Mouse (Mus musculus) heart, embryonic 16.5 days (tissue): ENCODE measurements around the gene Hnrnpm. TPM values are rescaled to one million over a fixed set of nuclear protein-coding genes. Genes with fewer than 3 reads are reported as not detected.

ENCODE experiments used
- ATAC-seq: fragments of 200-750 bp; cut with Nextera tagmentation; replicated peaks from 2 replicates; pipeline ENCODE4 v1.8.0; 2017; ENCODE audit warnings: moderate number of reproducible peaks; ENCODE audit not compliant: insufficient read depth, low FRiP score; ENCODE audit errors: extremely low read depth
- H3K27ac ChIP-seq: fragments of 300-500 bp; sonication (generic); 2 replicates; pipeline ENCODE4 v1.5.1; 2014; ENCODE audit warnings: mild to moderate bottlenecking, low read length, control low read depth, moderate library complexity
- H3K27me3 ChIP-seq: fragments of 300-500 bp; sonication (generic); 2 replicates; pipeline ENCODE4 v1.6.1; 2014; ENCODE audit warnings: low read length, mixed read lengths; ENCODE audit not compliant: control insufficient read depth, insufficient read depth
- H3K36me3 ChIP-seq: fragments of 300-500 bp; sonication (generic); 2 replicates; pipeline ENCODE4 v1.6.1; 2014; ENCODE audit not compliant: control insufficient read depth, insufficient read depth
- H3K4me1 ChIP-seq: fragments of 300-500 bp; sonication (generic); 2 replicates; pipeline ENCODE4 v1.6.1; 2014; ENCODE audit warnings: low read length, mixed read lengths; ENCODE audit not compliant: control insufficient read depth, insufficient read depth
- H3K4me2 ChIP-seq: fragments of 300-500 bp; sonication (generic); 2 replicates; pipeline ENCODE4 v1.6.1; 2014; ENCODE audit warnings: low read depth, mild to moderate bottlenecking, control low read depth, low read length
- H3K4me3 ChIP-seq: fragments of 300-500 bp; sonication (generic); 2 replicates; pipeline ENCODE4 v1.5.1; 2014; ENCODE audit warnings: mild to moderate bottlenecking, control low read depth, low read length
- H3K9ac ChIP-seq: fragments of 300-500 bp; sonication (generic); 2 replicates; pipeline ENCODE4 v1.6.1; 2014; ENCODE audit warnings: low read length, control low read depth
- H3K9me3 ChIP-seq: fragments of 300-500 bp; sonication (generic); replicated peaks from 2 replicates; pipeline ENCODE4 v1.6.1; 2016; ENCODE audit warnings: low read length; ENCODE audit not compliant: control insufficient read depth
- WGBS: fragments of 180-500 bp; shearing (Covaris S2); extraction: QIAGEN DNeasy Blood & Tissue Kit; methylation state at CpG from one replicate; pipeline ENCODE4 v1.1.7; 2014; 5-methylcytosine and 5-hydroxymethylcytosine counted together
- polyA plus RNA-seq: library from polyadenylated mRNA; unstranded; fragments of >200 nt; fragmentation: Nextera tagmentation; extraction: Ambion mirVana; gene quantifications from 2 replicates; pipeline ENCODE4 v1.2.1, GENCODE M21; 2015

Hnrnpm gene
- polyA plus RNA-seq, 1 experiment from 2014 or later = 225 TPM

DNA sequence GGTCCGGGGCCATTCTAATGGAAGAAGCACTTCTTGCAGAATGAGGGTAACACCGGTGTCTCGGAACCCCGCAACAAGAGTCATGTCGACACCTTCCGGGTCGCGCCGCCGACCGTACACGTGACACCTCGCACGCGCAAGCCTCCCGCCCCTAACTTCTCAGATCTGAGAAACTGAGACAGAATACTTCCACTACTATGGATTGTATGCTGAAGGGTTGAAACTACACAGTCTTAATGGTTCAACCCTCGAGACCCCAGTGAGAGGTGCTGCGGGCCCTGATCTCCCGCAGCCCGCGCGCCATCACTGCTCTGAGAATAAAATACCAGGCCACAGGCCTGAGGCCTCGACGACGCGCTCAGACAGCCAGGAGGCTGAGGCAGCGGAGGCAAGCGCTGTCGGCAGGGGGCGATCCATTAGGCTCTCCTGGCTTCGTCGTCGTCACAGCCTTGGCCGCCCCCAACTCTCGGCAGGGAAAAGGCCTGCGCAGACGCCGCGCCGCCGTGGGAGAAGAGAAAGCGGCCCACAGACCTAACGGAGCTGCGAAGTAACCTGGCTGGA, 1.9 kb downstream of the Hnrnpm start:
- H3K36me3 ChIP-seq = no peaks in the 10 kb centered on the region
- ATAC-seq = peak; percentile 78
- H3K27ac ChIP-seq = peak overlapping the region; percentile 96
- H3K4me3 ChIP-seq = peak overlapping the region; percentile 93
- no peaks in the 10 kb centered on the region for H3K27me3 ChIP-seq
- peaks cover 31% of the 10 kb centered on the region for H3K4me1 ChIP-seq
- no peaks in the 10 kb centered on the region for H3K9me3 ChIP-seq
- H3K9ac ChIP-seq = peak overlapping the region; percentile 99
- under 1% methylated on average over 44 of the region's 44 CpGs for WGBS
- peak overlapping the region; percentile 89 for H3K4me2 ChIP-seq

DNA sequence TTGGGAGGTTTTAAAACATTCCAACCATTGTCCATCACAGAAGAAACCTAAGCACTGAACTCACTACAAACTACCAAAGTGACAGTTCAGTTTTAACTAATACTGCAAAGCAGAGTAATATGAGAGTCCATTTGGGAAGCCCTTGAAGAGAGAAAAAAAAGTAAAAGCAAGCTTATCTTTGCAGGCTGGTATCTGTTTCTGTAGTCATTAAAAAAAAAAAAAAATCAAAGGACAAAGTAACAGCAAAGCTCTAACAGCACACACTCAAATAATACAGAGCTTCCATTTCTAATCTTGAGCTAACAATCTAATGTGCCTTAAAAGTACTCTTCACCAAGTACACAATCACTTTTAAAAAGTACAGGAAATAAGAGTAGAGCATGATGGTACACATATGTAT, 4.9 kb downstream of the Hnrnpm start:
- Histone ChIP-seq H3K4me1 (peaks cover 45% of the 10 kb centered on the region), H3K4me3 (no peak overlapping the region), H3K4me2 (no peak overlapping the region), H3K36me3 (peaks cover 5% of the 10 kb centered on the region), H3K9ac (no peak overlapping the region), H3K9me3 (no peaks in the 10 kb centered on the region), H3K27me3 (no peaks in the 10 kb centered on the region), H3K27ac (no peak overlapping the region)
- ATAC-seq = no peak

DNA sequence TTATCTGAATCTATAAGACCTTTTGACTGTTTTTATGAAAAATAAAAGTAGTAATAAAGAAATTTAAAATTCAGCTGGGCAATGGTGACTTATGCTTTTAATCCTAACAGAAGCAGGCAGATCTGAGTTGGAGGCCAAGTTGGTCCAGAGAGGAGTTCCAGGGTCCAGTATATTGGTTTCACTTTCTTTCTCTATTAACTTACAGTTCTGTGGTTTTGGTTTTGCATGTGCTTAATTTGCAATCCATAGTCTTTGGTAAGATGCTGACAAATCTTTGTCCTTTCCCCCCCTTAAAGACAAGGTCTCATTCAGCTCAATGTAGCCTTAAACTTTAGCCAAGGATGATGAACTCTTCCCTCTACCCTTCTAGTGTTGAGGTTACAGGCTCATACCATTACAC, 7.9 kb downstream of the Hnrnpm start:
- Histone ChIP-seq H3K9me3 (no peaks in the 10 kb centered on the region), H3K4me3 (no peak overlapping the region), H3K4me2 (no peak overlapping the region), H3K27me3 (no peaks in the 10 kb centered on the region), H3K27ac (no peak overlapping the region), H3K4me1 (peaks cover 43% of the 10 kb centered on the region), H3K36me3 (peaks cover 14% of the 10 kb centered on the region), H3K9ac (no peak overlapping the region)
- ATAC-seq = no peak

- peaks cover 25% of the 10 kb centered on the region for H3K4me1 ChIP-seq
- WGBS = 93% methylated on average over 2 of the region's 2 CpGs
- H3K4me2 ChIP-seq = no peak overlapping the region
These were observed 10.6 kb downstream of the Hnrnpm start for GRCm38 (mm10) chr17:33676086-33676485.

DNA sequence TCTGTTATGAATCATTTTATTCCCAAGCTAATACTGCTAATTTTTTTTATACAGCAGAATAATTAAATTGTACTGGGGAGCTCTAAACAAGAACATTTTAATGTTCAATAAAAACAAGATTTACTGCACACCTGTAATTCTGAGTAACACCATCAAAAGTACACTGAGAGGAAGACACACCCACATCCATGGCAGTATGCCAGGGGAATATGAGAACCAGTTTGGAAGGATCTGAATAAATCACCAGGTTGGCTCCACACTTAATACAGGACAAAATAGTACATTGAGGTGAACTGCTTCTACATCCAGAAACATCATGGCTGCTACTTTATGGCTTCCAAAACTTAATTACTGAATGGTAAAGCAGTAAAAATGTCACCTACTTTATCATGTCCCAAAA, 11.2 kb downstream of the Hnrnpm start:
- peaks cover 24% of the 10 kb centered on the region for H3K4me1 ChIP-seq
- no peaks in the 10 kb centered on the region for H3K9me3 ChIP-seq

More at GRCm38 (mm10) chr17:33676086-33676485, 10.6 kb downstream of the Hnrnpm start:
- H3K27me3 ChIP-seq = no peaks in the 10 kb centered on the region
- ATAC-seq = no peak
- no peak overlapping the region for H3K9ac ChIP-seq
- no peaks in the 10 kb centered on the region for H3K9me3 ChIP-seq
- no peak overlapping the region for H3K4me3 ChIP-seq
- peaks cover 14% of the 10 kb centered on the region for H3K36me3 ChIP-seq
- H3K27ac ChIP-seq = no peak overlapping the region

DNA sequence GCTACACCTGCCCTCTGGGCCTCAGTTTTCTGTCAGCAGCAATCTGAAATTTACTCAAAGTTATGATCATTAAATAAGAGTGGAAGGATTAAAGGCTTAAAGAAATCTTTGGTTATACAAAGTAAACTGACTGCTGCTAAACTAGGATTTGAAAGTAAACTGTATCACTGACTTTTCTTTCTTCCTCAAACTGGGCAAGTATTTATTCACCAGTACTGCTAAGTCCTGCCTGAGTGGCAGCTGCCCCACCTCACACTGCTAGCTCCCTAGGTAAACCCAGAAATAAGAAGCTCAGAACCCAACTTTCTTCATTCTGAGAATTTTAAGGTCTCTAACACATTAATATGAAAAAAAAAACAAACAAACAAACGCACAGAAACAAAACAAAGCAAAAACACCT, 12.8 kb downstream of the Hnrnpm start:
- 83% methylated on average over 1 of the region's 1 CpGs for WGBS
- Histone ChIP-seq H3K9me3 (no peaks in the 10 kb centered on the region), H3K4me1 (peaks cover 16% of the 10 kb centered on the region), H3K4me3 (no peak overlapping the region), H3K9ac (no peak overlapping the region), H3K4me2 (no peak overlapping the region), H3K27me3 (no peaks in the 10 kb centered on the region), H3K27ac (no peak overlapping the region), H3K36me3 (peaks cover 14% of the 10 kb centered on the region)
- no peak for ATAC-seq

More for the DNA sequence above, 11.2 kb downstream of the Hnrnpm start:
- peaks cover 14% of the 10 kb centered on the region for H3K36me3 ChIP-seq
- H3K9ac ChIP-seq = no peak overlapping the region
- no peak for ATAC-seq
- no peak overlapping the region for H3K4me3 ChIP-seq
- no peak overlapping the region for H3K4me2 ChIP-seq
- no peaks in the 10 kb centered on the region for H3K27me3 ChIP-seq
- H3K27ac ChIP-seq = no peak overlapping the region

GRCm38 (mm10) chr17:33669681-33670080, 17.0 kb downstream of the Hnrnpm start:
- peaks cover 22% of the 10 kb centered on the region for H3K36me3 ChIP-seq
- H3K9me3 ChIP-seq = no peaks in the 10 kb centered on the region
- 87% methylated on average over 3 of the region's 3 CpGs for WGBS
- 0 out of 2 replicates have a peak, but pooled peaks cover 5% of the 10 kb centered on the region for H3K4me1 ChIP-seq
- no peak overlapping the region for H3K9ac ChIP-seq
- H3K27me3 ChIP-seq = no peaks in the 10 kb centered on the region
- no peak overlapping the region for H3K27ac ChIP-seq
- no peak overlapping the region for H3K4me3 ChIP-seq
- ATAC-seq = no peak
- no peak overlapping the region for H3K4me2 ChIP-seq

GRCm38 (mm10) chr17:33666813-33667212, 19.8 kb downstream of the Hnrnpm start:
- peak overlapping the region; percentile 51; the same call in 1 of the 2 replicates for H3K27ac ChIP-seq
- 0 out of 2 replicates have a peak, but pooled peaks cover 5% of the 10 kb centered on the region for H3K4me1 ChIP-seq
- H3K27me3 ChIP-seq = no peaks in the 10 kb centered on the region
- H3K9ac ChIP-seq = no peak overlapping the region
- H3K4me3 ChIP-seq = no peak overlapping the region
- ATAC-seq = no peak
- WGBS = 42% methylated on average over 3 of the region's 3 CpGs
- no peaks in the 10 kb centered on the region for H3K9me3 ChIP-seq
- H3K4me2 ChIP-seq = no peak overlapping the region
- H3K36me3 ChIP-seq = peaks cover 38% of the 10 kb centered on the region

DNA sequence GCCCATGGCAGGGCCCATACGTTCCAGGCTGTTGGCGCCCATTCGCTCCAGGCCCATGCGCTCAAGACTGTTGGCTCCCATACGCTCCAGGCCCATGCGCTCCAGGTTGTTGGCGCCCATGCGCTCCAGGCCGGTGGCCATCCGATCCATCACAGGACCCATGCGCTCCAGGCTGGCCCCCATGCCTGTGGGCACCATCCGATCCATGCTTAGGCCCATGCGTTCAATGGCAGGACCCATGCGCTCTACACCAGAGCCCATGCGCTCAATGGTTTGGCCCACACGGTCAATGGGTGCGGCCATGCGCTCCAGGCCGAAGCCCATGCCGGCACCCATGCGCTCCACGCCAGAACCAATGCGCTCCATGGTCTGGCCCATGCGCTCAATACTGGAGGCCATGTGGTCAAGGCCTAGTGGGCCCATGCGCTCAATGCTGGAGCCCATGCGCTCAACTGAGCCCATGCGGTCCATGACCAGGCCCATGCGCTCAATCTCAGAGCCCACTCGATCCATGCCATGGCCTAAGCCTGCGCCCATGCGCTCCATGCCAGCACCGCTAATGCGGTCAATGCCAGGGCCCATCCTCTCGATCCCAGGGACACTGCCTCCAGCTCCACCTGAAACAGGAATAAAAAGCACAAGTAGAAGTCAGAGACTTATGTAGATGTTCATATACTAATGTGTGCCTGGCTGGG, 36.7 kb downstream of the Hnrnpm start:
- 97% methylated on average over 34 of the region's 34 CpGs for WGBS
- H3K4me2 ChIP-seq = no peak overlapping the region
- H3K9me3 ChIP-seq = no peaks in the 10 kb centered on the region
- H3K9ac ChIP-seq = no peak overlapping the region
- H3K27ac ChIP-seq = no peak overlapping the region
- no peaks in the 10 kb centered on the region for H3K27me3 ChIP-seq
- 0 out of 2 replicates have a peak, but pooled peaks cover 4% of the 10 kb centered on the region for H3K4me1 ChIP-seq
- H3K36me3 ChIP-seq = peaks cover 80% of the 10 kb centered on the region
- ATAC-seq = no peak
- no peak overlapping the region for H3K4me3 ChIP-seq
